9 mouse cellular contexts compared by ENCODE assay signal in the genomic region with DNA sequence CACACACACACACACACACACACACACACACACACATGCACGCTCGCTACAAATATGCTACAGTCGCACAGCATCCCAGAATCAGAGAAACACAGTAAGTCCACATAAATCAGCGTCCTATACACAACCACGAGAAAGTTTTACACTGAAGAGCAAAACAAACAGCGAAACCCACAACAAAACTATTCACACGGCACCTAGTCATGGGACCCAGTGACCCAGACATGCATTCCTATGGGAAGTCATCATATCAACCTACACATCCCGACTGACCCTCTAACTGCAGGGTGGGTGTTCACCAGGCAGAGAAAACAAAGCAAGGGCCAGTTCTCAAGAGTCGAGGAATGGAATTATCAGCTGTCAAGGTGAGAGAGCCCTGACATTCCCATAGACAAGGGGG. TPM values are rescaled to one million over a fixed set of nuclear protein-coding genes. Genes with fewer than 3 reads are reported as not detected.
A peak's percentile ranks its signal among the peaks of the same experiment; 100 is the strongest.
DNase-seq lines count a peak whose midpoint lies in the region; ATAC-seq and TF ChIP-seq lines count a peak whose summit lies in the region.
"Had no signal": no experiment of that assay in that cellular context is flagged by ENCODE, and none has a peak within 500 bp of the region (broad histone marks: within the 10 kb centered on the region; RNA-seq: fewer than 3 reads in every experiment).

No protein-coding gene starts in this region.

- ATAC-seq in kidney, postnatal 0 days (replicated peaks; ENCODE audit: low FRiP score, low read depth) = no peak
- ATAC-seq in hindbrain, embryonic 16.5 days = no peak
- ATAC-seq in midbrain, embryonic 16.5 days = peak; percentile 0; the same call in 1 of the 2 replicates

- H3K9me3 ChIP-seq in kidney, postnatal 0 days (replicated peaks; ENCODE audit: low read length) = no peaks in the 10 kb centered on the region
- H3K9me3 ChIP-seq in embryonic facial prominence, embryonic 10.5 days = no peaks in the 10 kb centered on the region; the same call in 1 of the 2 replicates
- H3K9me3 ChIP-seq in hindbrain, embryonic 16.5 days (ENCODE audit: control insufficient read depth, low read length) = no peaks in the 10 kb centered on the region
- H3K9me3 ChIP-seq in midbrain, embryonic 16.5 days (replicated peaks; ENCODE audit: control insufficient read depth, low read length, poor library complexity, severe bottlenecking) = no peaks in the 10 kb centered on the region

- no peaks in the 10 kb centered on the region for H3K36me3 ChIP-seq in kidney, postnatal 0 days (ENCODE audit: insufficient read depth, low read length)
- peaks cover 37% of the 10 kb centered on the region for H3K36me3 ChIP-seq in embryonic facial prominence, embryonic 10.5 days (replicated peaks)
- H3K36me3 ChIP-seq in hindbrain, embryonic 16.5 days (ENCODE audit: control insufficient read depth, insufficient read depth, low read length) = no peaks in the 10 kb centered on the region
- no peaks in the 10 kb centered on the region for H3K36me3 ChIP-seq in midbrain, embryonic 16.5 days (ENCODE audit: control insufficient read depth, insufficient read depth, low read length)

- no peak for TF ChIP-seq CTCF in kidney, postnatal 0 days (IDR thresholded peaks at IDR 0.05; ENCODE audit: low read depth)

- peak overlapping the region; percentile 94 for H3K4me3 ChIP-seq in kidney, postnatal 0 days (replicated peaks; ENCODE audit: low read depth, low read length)
- peak overlapping the region; percentile 93 for H3K4me3 ChIP-seq in embryonic facial prominence, embryonic 10.5 days
- H3K4me3 ChIP-seq in hindbrain, embryonic 16.5 days (ENCODE audit: low read length) = peak overlapping the region; percentile 90
- peak overlapping the region; percentile 74 for H3K4me3 ChIP-seq in midbrain, embryonic 16.5 days (ENCODE audit: low read depth, low read length)

- peak overlapping the region; percentile 73 for H3K4me2 ChIP-seq in kidney, postnatal 0 days (ENCODE audit: low read length)
- H3K4me2 ChIP-seq in hindbrain, embryonic 16.5 days (ENCODE audit: low read length) = peak overlapping the region; percentile 90
- H3K4me2 ChIP-seq in midbrain, embryonic 16.5 days (ENCODE audit: low read length) = peak overlapping the region; percentile 75

- no peaks in the 10 kb centered on the region for H3K27me3 ChIP-seq in kidney, postnatal 0 days (ENCODE audit: insufficient read depth, low read length)
- no peaks in the 10 kb centered on the region for H3K27me3 ChIP-seq in embryonic facial prominence, embryonic 10.5 days (replicated peaks; ENCODE audit: low read depth, poor library complexity, severe bottlenecking)
- H3K27me3 ChIP-seq in hindbrain, embryonic 16.5 days (replicated peaks; ENCODE audit: control insufficient read depth, insufficient read depth, low read length) = no peaks in the 10 kb centered on the region
- H3K27me3 ChIP-seq in midbrain, embryonic 16.5 days (ENCODE audit: control insufficient read depth, insufficient read depth, low read depth, low read length) = no peaks in the 10 kb centered on the region

- no peak for DNase-seq in kidney, postnatal 0 days (ENCODE audit: low spot score)
- DNase-seq in kidney, postnatal 4 days = no peak
- DNase-seq in embryonic facial prominence, embryonic 10.5 days (ENCODE audit: low spot score) = no peak
- DNase-seq in left cerebral cortex, postnatal 25 days (ENCODE audit: low spot score in 2 of 2) = no peak
- DNase-seq in thymus, postnatal 4 days = no peak
- no peak for DNase-seq in layer of hippocampus, adult 9-10 months (ENCODE audit: low spot score)
- DNase-seq: right cerebral cortex, postnatal 25 days had no signal

- peaks cover 27% of the 10 kb centered on the region for H3K4me1 ChIP-seq in kidney, postnatal 0 days (replicated peaks; ENCODE audit: insufficient read depth, low read length)
- H3K4me1 ChIP-seq in embryonic facial prominence, embryonic 10.5 days = peaks cover 39% of the 10 kb centered on the region
- peaks cover 30% of the 10 kb centered on the region for H3K4me1 ChIP-seq in hindbrain, embryonic 16.5 days (ENCODE audit: control insufficient read depth, insufficient read depth, low read depth, low read length)
- H3K4me1 ChIP-seq in midbrain, embryonic 16.5 days (ENCODE audit: control insufficient read depth, insufficient read depth, low read length) = peaks cover 34% of the 10 kb centered on the region

- peak overlapping the region; percentile 94; the same call in 1 of the 2 replicates for H3K27ac ChIP-seq in kidney, postnatal 0 days
- peak overlapping the region; percentile 98 for H3K27ac ChIP-seq in embryonic facial prominence, embryonic 10.5 days (replicated peaks)
- peak overlapping the region; percentile 98 for H3K27ac ChIP-seq in hindbrain, embryonic 16.5 days (ENCODE audit: low read depth, low read length)
- H3K27ac ChIP-seq in midbrain, embryonic 16.5 days (ENCODE audit: low read length) = peak overlapping the region; percentile 99

- WGBS in kidney, postnatal 0 days = 25% methylated on average over 9 of the region's 9 CpGs
- WGBS in embryonic facial prominence, embryonic 10.5 days = 49% methylated on average over 9 of the region's 9 CpGs
- 21% methylated on average over 9 of the region's 9 CpGs for WGBS in hindbrain, embryonic 16.5 days
- WGBS in midbrain, embryonic 16.5 days = 25% methylated on average over 9 of the region's 9 CpGs

- intact Hi-C loops in left cerebral cortex, postnatal 25 days (cut with DNase I) = no loop called here

- H3K9ac ChIP-seq in kidney, postnatal 0 days (ENCODE audit: low read depth, low read length) = peak overlapping the region; percentile 97; the same call in 1 of the 2 replicates
- peak overlapping the region; percentile 99 for H3K9ac ChIP-seq in hindbrain, embryonic 16.5 days (ENCODE audit: low read depth, low read length)
- H3K9ac ChIP-seq in midbrain, embryonic 16.5 days (ENCODE audit: low read depth, low read length) = peak overlapping the region; percentile 100

RNA-seq across cellular contexts. Expression of gene Gramd1a, which starts 6.4 kb away (rescaled TPM):
- polyA plus RNA-seq in kidney, postnatal 0 days (2015; fragmentation: Nextera tagmentation; extraction: Ambion mirVana) = 36.2 and 36.3 TPM in 2 replicates
- 96.1 and 102 TPM in 2 replicates for polyA plus RNA-seq in embryonic facial prominence, embryonic 10.5 days (2016; fragmentation: Nextera tagmentation; extraction: Ambion mirVana)
- polyA plus RNA-seq in hindbrain, embryonic 16.5 days (2015; fragmentation: Nextera tagmentation; extraction: Ambion mirVana) = 203 and 222 TPM in 2 replicates
- 239 and 246 TPM in 2 replicates for polyA plus RNA-seq in midbrain, embryonic 16.5 days (2015; fragmentation: Nextera tagmentation; extraction: Ambion mirVana)
- 100 to 1,000 TPM; 108 to 110 TPM for total RNA-seq in left cerebral cortex, postnatal 25 days (2021)

RNA-seq across cellular contexts. Expression of gene Scn1b, which starts 22.5 kb away (rescaled TPM):
- polyA plus RNA-seq in kidney, postnatal 0 days (2015; fragmentation: Nextera tagmentation; extraction: Ambion mirVana) = 2.2 and 2.8 TPM in 2 replicates
- polyA plus RNA-seq in embryonic facial prominence, embryonic 10.5 days (2016; fragmentation: Nextera tagmentation; extraction: Ambion mirVana) = 1.2 and 1.3 TPM in 2 replicates
- polyA plus RNA-seq in hindbrain, embryonic 16.5 days (2015; fragmentation: Nextera tagmentation; extraction: Ambion mirVana) = 19.0 TPM in 2 replicates
- 7.4 and 12.2 TPM in 2 replicates for polyA plus RNA-seq in midbrain, embryonic 16.5 days (2015; fragmentation: Nextera tagmentation; extraction: Ambion mirVana)
- total RNA-seq in left cerebral cortex, postnatal 25 days (2021) = 100 to 1,000 TPM; 616 to 649 TPM

RNA-seq across cellular contexts. Expression of gene Hpn, which starts 34.2 kb away (rescaled TPM):
- polyA plus RNA-seq in kidney, postnatal 0 days (2015; fragmentation: Nextera tagmentation; extraction: Ambion mirVana) = 106 and 110 TPM in 2 replicates
- polyA plus RNA-seq in embryonic facial prominence, embryonic 10.5 days (2016; fragmentation: Nextera tagmentation; extraction: Ambion mirVana) = 4.0 and 4.3 TPM in 2 replicates
- polyA plus RNA-seq in hindbrain, embryonic 16.5 days (2015; fragmentation: Nextera tagmentation; extraction: Ambion mirVana) = 0.61 and 0.75 TPM in 2 replicates
- 0.21 TPM in 1 of 2 replicates, not detected in the other for polyA plus RNA-seq in midbrain, embryonic 16.5 days (2015; fragmentation: Nextera tagmentation; extraction: Ambion mirVana)
- total RNA-seq in left cerebral cortex, postnatal 25 days (2021) = 1 to 10 TPM; 3.0 to 4.2 TPM

Comparison
In these comparisons a context has a peak if more than half of its experiments do, and no peak if none do; other contexts are left out.
1. RNA of gene Hpn, which starts 34.2 kb away (polyA plus RNA-seq): 106 to 110 TPM in kidney, postnatal 0 days; 4.0 to 4.3 TPM in embryonic facial prominence, embryonic 10.5 days, 0.61 to 0.75 TPM in hindbrain, embryonic 16.5 days and 0.21 TPM in midbrain, embryonic 16.5 days; every median in the first group is over 10 times any median in the second.
2. Peak in every context shown above with its lines, with median percentiles within 50 percentile points of each other: H3K27ac ChIP-seq, H3K4me2 ChIP-seq, H3K4me3 ChIP-seq and H3K9ac ChIP-seq.